Comparison of ENCODE assay signal across 8 mouse cellular contexts in the genomic region with DNA sequence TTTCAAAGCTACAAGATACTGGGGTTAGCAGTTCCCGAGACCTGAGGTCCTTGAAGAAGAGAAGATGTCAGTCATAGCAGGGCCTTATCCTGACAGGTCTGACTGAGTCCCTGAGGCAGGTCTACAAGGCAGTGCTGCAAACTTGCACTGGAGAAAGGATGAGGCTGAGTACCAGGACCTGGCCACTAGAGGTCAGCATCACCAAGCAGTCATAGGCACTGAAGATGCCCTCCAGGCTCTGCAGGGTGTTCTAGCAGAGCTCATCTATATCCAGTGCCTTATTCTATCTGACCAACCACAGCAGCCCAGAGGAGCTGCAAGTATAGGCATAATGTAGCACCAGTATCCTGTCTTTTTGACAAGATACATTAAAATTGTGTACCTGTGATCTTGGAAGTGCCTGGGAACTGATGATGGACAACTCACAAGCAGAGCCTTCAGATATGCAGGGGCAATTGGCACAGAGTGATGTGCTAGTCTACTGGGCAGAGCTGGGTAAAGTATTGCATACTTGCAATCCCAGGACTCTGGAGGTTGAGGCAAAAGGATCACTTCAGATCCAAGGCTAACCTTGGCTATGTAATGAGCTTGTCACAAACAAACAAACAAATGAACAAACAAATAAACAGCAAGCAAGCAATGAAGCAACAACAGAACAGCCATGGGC. TPM values are rescaled to one million over a fixed set of nuclear protein-coding genes. Genes with fewer than 3 reads are reported as not detected.
DNase-seq lines count a peak whose midpoint lies in the region; ATAC-seq and TF ChIP-seq lines count a peak whose summit lies in the region.

No protein-coding gene starts in this region.

- no peak overlapping the region for H3K4me2 ChIP-seq in forebrain, postnatal 0 days (ENCODE audit: low read depth)
- H3K4me2 ChIP-seq in hindbrain, embryonic 11.5 days (replicated peaks; ENCODE audit: low read depth, low read length): no peak overlapping the region
- no peak overlapping the region for H3K4me2 ChIP-seq in lung, embryonic 14.5 days

- TF ChIP-seq POLR2A in cerebellum, adult 2 months (IDR thresholded peaks at IDR 0.05; ENCODE audit: borderline replicate concordance, insufficient read depth, low read length): no peak

- H3K27ac ChIP-seq in cerebellum, adult 2 months (ENCODE audit: insufficient read depth, low read length): no peak overlapping the region
- H3K27ac ChIP-seq in forebrain, postnatal 0 days (ENCODE audit: low read depth, low read length): no peak overlapping the region
- no peak overlapping the region for H3K27ac ChIP-seq in hindbrain, embryonic 11.5 days (ENCODE audit: low read depth, low read length)
- H3K27ac ChIP-seq in lung, embryonic 14.5 days (ENCODE audit: low read depth): no peak overlapping the region

- no peak overlapping the region for H3K9ac ChIP-seq in forebrain, postnatal 0 days
- no peak overlapping the region for H3K9ac ChIP-seq in hindbrain, embryonic 11.5 days (ENCODE audit: low read depth, low read length)
- H3K9ac ChIP-seq in lung, embryonic 14.5 days: no peak overlapping the region

- ATAC-seq in forebrain, postnatal 0 days: peak; percentile 95
- peak; percentile 89 for ATAC-seq in hindbrain, embryonic 11.5 days (ENCODE audit: low FRiP score)
- ATAC-seq in lung, embryonic 14.5 days (ENCODE audit: insufficient read depth): peak; percentile 90

- H3K4me3 ChIP-seq in cerebellum, adult 2 months (replicated peaks; ENCODE audit: insufficient read depth, low read depth, low read length): no peak overlapping the region
- H3K4me3 ChIP-seq in forebrain, postnatal 0 days (ENCODE audit: low read depth, low read length): no peak overlapping the region
- H3K4me3 ChIP-seq in hindbrain, embryonic 11.5 days (ENCODE audit: low read depth, low read length): no peak overlapping the region
- no peak overlapping the region for H3K4me3 ChIP-seq in lung, embryonic 14.5 days (ENCODE audit: low read depth, low read length)

- no peaks in the 10 kb centered on the region for H3K4me1 ChIP-seq in cerebellum, adult 2 months (ENCODE audit: control insufficient read depth, insufficient read depth, low read length)
- H3K4me1 ChIP-seq in forebrain, postnatal 0 days (ENCODE audit: insufficient read depth): no peaks in the 10 kb centered on the region
- no peaks in the 10 kb centered on the region for H3K4me1 ChIP-seq in hindbrain, embryonic 11.5 days (replicated peaks; ENCODE audit: control insufficient read depth, insufficient read depth, low read length)
- no peaks in the 10 kb centered on the region for H3K4me1 ChIP-seq in lung, embryonic 14.5 days (ENCODE audit: insufficient read depth)

- no peaks in the 10 kb centered on the region; the same call in 1 of the 2 replicates for H3K27me3 ChIP-seq in cerebellum, adult 2 months (ENCODE audit: control insufficient read depth, insufficient read depth, low read length)
- H3K27me3 ChIP-seq in forebrain, postnatal 0 days (ENCODE audit: insufficient read depth, low read length): no peaks in the 10 kb centered on the region
- no peaks in the 10 kb centered on the region for H3K27me3 ChIP-seq in hindbrain, embryonic 11.5 days (ENCODE audit: control insufficient read depth, insufficient read depth, low read length)
- H3K27me3 ChIP-seq in lung, embryonic 14.5 days (ENCODE audit: insufficient read depth, low read length): no peaks in the 10 kb centered on the region

- H3K36me3 ChIP-seq in forebrain, postnatal 0 days (ENCODE audit: insufficient read depth): no peaks in the 10 kb centered on the region
- H3K36me3 ChIP-seq in hindbrain, embryonic 11.5 days (ENCODE audit: control insufficient read depth, insufficient read depth, low read length): no peaks in the 10 kb centered on the region
- H3K36me3 ChIP-seq in lung, embryonic 14.5 days (ENCODE audit: insufficient read depth): no peaks in the 10 kb centered on the region

- TF ChIP-seq CTCF in cerebellum, adult 2 months (IDR thresholded peaks at IDR 0.05; ENCODE audit: borderline replicate concordance, insufficient read depth, low read depth, low read length): peak; percentile 92
- peak; percentile 93 for TF ChIP-seq CTCF in forebrain, postnatal 0 days (IDR thresholded peaks at IDR 0.05; ENCODE audit: low read depth)
- TF ChIP-seq CTCF in lung, embryonic 14.5 days (IDR thresholded peaks at IDR 0.05; ENCODE audit: low read depth): peak; percentile 92

- no peaks in the 10 kb centered on the region for H3K9me3 ChIP-seq in forebrain, postnatal 0 days (ENCODE audit: low read length)
- H3K9me3 ChIP-seq in hindbrain, embryonic 11.5 days (ENCODE audit: control insufficient read depth, low read length): no peaks in the 10 kb centered on the region
- H3K9me3 ChIP-seq in lung, embryonic 14.5 days (ENCODE audit: low read depth, low read length): no peaks in the 10 kb centered on the region

- DNase-seq in NIH3T3 (ENCODE audit: low read depth): peak; percentile 70
- DNase-seq in cerebellum, adult 2 months: peak; percentile 45 to 58
- peak; percentile 85 for DNase-seq in forebrain, postnatal 0 days
- peak; percentile 76 for DNase-seq in hindbrain, embryonic 11.5 days (ENCODE audit: low spot score)
- peak; percentile 75 for DNase-seq in layer of hippocampus, adult 9-11 months
- DNase-seq in lung, embryonic 14.5 days: peak; percentile 89
- peak; percentile 66 for DNase-seq in ovary, postnatal 14 days (ENCODE audit: low spot score)
- DNase-seq in thymus, postnatal 4 days: peak; percentile 65

- 55% methylated on average over 1 of the region's 1 CpGs for WGBS in cerebellum, adult 2 months
- WGBS in forebrain, postnatal 0 days: 43% methylated on average over 1 of the region's 1 CpGs
- WGBS in hindbrain, embryonic 11.5 days: 33% methylated on average over 1 of the region's 1 CpGs
- WGBS in lung, embryonic 14.5 days: 9% methylated on average over 1 of the region's 1 CpGs

RNA-seq across cellular contexts. Expression of a gene that starts 12.0 kb away (rescaled TPM):
- 1.2 and 1.3 TPM in 2 replicates for polyA plus RNA-seq in cerebellum, adult 2 months (2012; rRNA removed)
- total RNA-seq in forebrain, postnatal 0 days (2014; rRNA removed): 12.1 and 22.6 TPM in 2 replicates
- polyA plus RNA-seq in forebrain, postnatal 0 days (2015; fragmentation: Nextera tagmentation; extraction: Ambion mirVana): 23.9 and 25.3 TPM in 2 replicates
- 36.6 and 37.3 TPM in 2 replicates for polyA plus RNA-seq in hindbrain, embryonic 11.5 days (2014; fragmentation: Nextera tagmentation; extraction: Ambion mirVana)
- 143 and 148 TPM in 2 replicates for polyA plus RNA-seq in lung, embryonic 14.5 days (2014; fragmentation: Nextera tagmentation; extraction: Ambion mirVana)

Comparison
In these comparisons a context has a peak if more than half of its experiments do, and no peak if none do; other contexts are left out.
1. RNA of a gene that starts 12.0 kb away (polyA plus RNA-seq): 143 to 148 TPM in lung, embryonic 14.5 days, 36.6 to 37.3 TPM in hindbrain, embryonic 11.5 days and 23.9 to 25.3 TPM in forebrain, postnatal 0 days; 1.2 to 1.3 TPM in cerebellum, adult 2 months; every median in the first group is over 10 times any median in the second.
2. Peak in every context shown above with its lines, with median percentiles within 50 percentile points of each other: DNase-seq, CTCF ChIP-seq and ATAC-seq.